Mouse (Mus musculus) MEL (cell line): ENCODE data around the gene Gtse1. TPM values are rescaled to one million over a fixed set of nuclear protein-coding genes. Genes with fewer than 3 reads are reported as not detected.

Experiments
- DNase-seq: peaks from one replicate; pipeline ENCODE4 v3.0.0; 2011; ENCODE audit warnings: low read depth, low spot score
- H3K27ac ChIP-seq: 2 replicates; pipeline ENCODE4 v1.5.1; 2012; ENCODE audit warnings: low read depth, mild to moderate bottlenecking, control low read depth, low read length, moderate library complexity; ENCODE audit not compliant: control insufficient read depth
- H3K27me3 ChIP-seq, 2 experiments: fragments of 150-350 bp in 1 of 2; sonication (generic) in 1 of 2; 2 replicates each; pipeline ENCODE4 v1.6.1; 2012; ENCODE audit warnings: low read length in 2 of 2, mild to moderate bottlenecking in 2 of 2, improper control_type of control experiment in 1 of 2, moderate library complexity in 1 of 2; ENCODE audit not compliant: insufficient read depth in 2 of 2, control insufficient read depth in 1 of 2
- H3K36me3 ChIP-seq, 2 experiments: 2 replicates each; pipeline ENCODE4 v1.6.1; 2012 to 2014; ENCODE audit warnings: low read length in 2 of 2, improper control_type of control experiment in 1 of 2, inconsistent platforms in 1 of 2, mild to moderate bottlenecking in 1 of 2; ENCODE audit not compliant: insufficient read depth in 2 of 2, control insufficient read depth in 1 of 2
- H3K4me1 ChIP-seq, 2 experiments: fragments of 150-350 bp in 1 of 2; sonication (generic) in 1 of 2; 2 replicates each; pipeline ENCODE4 v1.6.1; 2012; ENCODE audit warnings: low read length in 2 of 2, improper control_type of control experiment in 1 of 2, mild to moderate bottlenecking in 1 of 2; ENCODE audit not compliant: insufficient read depth in 2 of 2, control insufficient read depth in 1 of 2
- H3K4me3 ChIP-seq, 2 experiments: fragments of 150-350 bp in 1 of 2; sonication (generic) in 1 of 2; 2 replicates each; pipeline ENCODE4 v1.5.1; 2012; ENCODE audit warnings: low read depth in 2 of 2, low read length in 2 of 2, mild to moderate bottlenecking in 2 of 2, moderate library complexity in 2 of 2, control low read depth in 1 of 2, improper control_type of control experiment in 1 of 2; ENCODE audit not compliant: control insufficient read depth in 1 of 2, insufficient read depth in 1 of 2
- H3K79me2 ChIP-seq: 2 replicates; pipeline ENCODE4 v1.6.1; 2012; ENCODE audit warnings: mild to moderate bottlenecking, low read length, moderate library complexity; ENCODE audit not compliant: control insufficient read depth, poor library complexity, insufficient read depth
- H3K9ac ChIP-seq: 2 replicates; pipeline ENCODE4 v1.6.1; 2012; ENCODE audit warnings: low read depth, mild to moderate bottlenecking, control low read depth, low read length, moderate library complexity; ENCODE audit not compliant: control insufficient read depth, poor library complexity, severe bottlenecking
- H3K9me3 ChIP-seq: fragments of 150-350 bp; sonication (generic); replicated peaks from 2 replicates; pipeline ENCODE4 v1.6.1; 2012; ENCODE audit warnings: mild to moderate bottlenecking, low read length, improper control_type of control experiment, moderate library complexity; ENCODE audit not compliant: insufficient read depth
- BHLHE40 ChIP-seq: IDR thresholded peaks from 2 replicates; pipeline ENCODE4 v1.6.1; 2012; ENCODE audit warnings: low read depth, mild to moderate bottlenecking, inconsistent platforms, low read length, improper control_type of control experiment, borderline replicate concordance
- CHD1 ChIP-seq: IDR thresholded peaks from 2 replicates; pipeline ENCODE4 v1.6.1; 2012; ENCODE audit warnings: low read depth, mild to moderate bottlenecking, inconsistent platforms, low read length, improper control_type of control experiment
- CHD2 ChIP-seq: IDR thresholded peaks from 2 replicates; pipeline ENCODE4 v1.6.1; 2011; ENCODE audit warnings: low read length, improper control_type of control experiment
- CTCF ChIP-seq, 3 experiments: IDR thresholded peaks in 2 of 3; conservative IDR thresholded peaks in 1 of 3; 2 replicates each; pipeline ENCODE4 v1.5.1; 2011 to 2012; ENCODE audit warnings: low read length in 3 of 3, low read depth in 2 of 3, mild to moderate bottlenecking in 2 of 3, improper control_type of control experiment in 1 of 3, inconsistent platforms in 1 of 3, mixed read lengths in 1 of 3, moderate library complexity in 1 of 3; ENCODE audit not compliant: control insufficient read depth in 1 of 3, insufficient read depth in 1 of 3, poor library complexity in 1 of 3, severe bottlenecking in 1 of 3
- EP300 ChIP-seq, 2 experiments: IDR thresholded peaks; 2 replicates each; pipeline ENCODE4 v1.6.1; 2011; ENCODE audit warnings: improper control_type of control experiment in 2 of 2, low read length in 2 of 2, low read depth in 1 of 2, mild to moderate bottlenecking in 1 of 2
- ETS1 ChIP-seq: IDR thresholded peaks from 2 replicates; pipeline ENCODE4 v1.6.1; 2012; ENCODE audit warnings: low read depth, mild to moderate bottlenecking, inconsistent platforms, low read length, improper control_type of control experiment, moderate library complexity
- HCFC1 ChIP-seq: IDR thresholded peaks from 2 replicates; pipeline ENCODE4 v1.6.1; 2012; ENCODE audit warnings: low read depth, mild to moderate bottlenecking, inconsistent platforms, low read length, improper control_type of control experiment, moderate library complexity
- JUND ChIP-seq: IDR thresholded peaks from 2 replicates; pipeline ENCODE4 v1.6.1; 2011; ENCODE audit warnings: low read depth, mild to moderate bottlenecking, improper control_type of control experiment, low read length
- MAZ ChIP-seq: IDR thresholded peaks from 2 replicates; pipeline ENCODE4 v1.6.1; 2012; ENCODE audit warnings: low read depth, mild to moderate bottlenecking, inconsistent platforms, low read length, improper control_type of control experiment
- NELFE ChIP-seq: IDR thresholded peaks from 2 replicates; pipeline ENCODE4 v1.6.1; 2011; ENCODE audit warnings: low read depth, low read length, improper control_type of control experiment
- NRF1 ChIP-seq: IDR thresholded peaks from 2 replicates; pipeline ENCODE4 v1.6.1; 2014; ENCODE audit warnings: low read depth, mild to moderate bottlenecking, inconsistent platforms, low read length, improper control_type of control experiment, moderate library complexity; ENCODE audit not compliant: poor library complexity, insufficient read depth, severe bottlenecking
- RAD21 ChIP-seq: IDR thresholded peaks from 2 replicates; pipeline ENCODE4 v1.6.1; 2011; ENCODE audit warnings: mild to moderate bottlenecking, low read depth, low read length, improper control_type of control experiment
- SMC3 ChIP-seq: IDR thresholded peaks from 2 replicates; pipeline ENCODE4 v1.6.1; 2011; ENCODE audit warnings: low read depth, low read length, improper control_type of control experiment
- TAL1 ChIP-seq: IDR thresholded peaks from 2 replicates; pipeline ENCODE4 v1.6.1; 2012; ENCODE audit warnings: mild to moderate bottlenecking, inconsistent platforms, low read length, moderate library complexity, mixed read lengths
- UBTF ChIP-seq: IDR thresholded peaks from 2 replicates; pipeline ENCODE4 v1.6.1; 2012; ENCODE audit warnings: low read depth, mild to moderate bottlenecking, inconsistent platforms, low read length, improper control_type of control experiment, moderate library complexity, borderline replicate concordance; ENCODE audit not compliant: insufficient read depth
- USF1 ChIP-seq: IDR thresholded peaks from 2 replicates; pipeline ENCODE4 v1.6.1; 2014; ENCODE audit warnings: low read depth, mild to moderate bottlenecking, inconsistent platforms, low read length, improper control_type of control experiment, moderate library complexity
- ZC3H11A ChIP-seq: IDR thresholded peaks from 2 replicates; pipeline ENCODE4 v1.6.1; 2012; ENCODE audit warnings: low read depth, mild to moderate bottlenecking, inconsistent platforms, low read length, improper control_type of control experiment
- ZKSCAN1 ChIP-seq: IDR thresholded peaks from 2 replicates; pipeline ENCODE4 v1.6.1; 2012; ENCODE audit warnings: low read depth, mild to moderate bottlenecking, inconsistent platforms, low read length, improper control_type of control experiment, moderate library complexity
- polyA plus RNA-seq, 2 experiments: library from polyadenylated mRNA; stranded (reverse) in 1 of 2; unstranded in 1 of 2; fragments of >175 nt in 1 of 2; fragments of >200 nt in 1 of 2; gene quantifications; 2 replicates each; pipeline versions ENCODE4 v1.2.1 to v1.2.4; 2012; ENCODE audit warnings: low replicate concordance in 2 of 2, low read depth in 1 of 2; ENCODE audit not compliant: insufficient read length in 2 of 2, insufficient read depth in 1 of 2, missing spikeins in 1 of 2
- total RNA-seq: library from RNA; depleted of rRNA; stranded (reverse); fragments of 300-350 nt; gene quantifications from 2 replicates; pipeline ENCODE4 v1.2.3, GENCODE M21; 2012

Gene Gtse1
- total and polyA plus RNA-seq, 3 experiments, result 22.6 to 38.3 TPM; not detected in 1

- Histone ChIP-seq H3K27ac (no peak overlapping the region), H3K4me1 (peaks cover 0 to 14% of the 10 kb centered on the region in 2 experiments; a peak in 2 of 4 replicates), H3K36me3 (no peaks in the 10 kb centered on the region), H3K27me3 (no peaks in the 10 kb centered on the region), H3K9me3 (no peaks in the 10 kb centered on the region), H3K4me3 (no peak overlapping the region), H3K79me2 (no peaks in the 10 kb centered on the region), H3K9ac (no peak overlapping the region)
- TF ChIP-seq RAD21 (peak; percentile 75), NRF1 (0 out of 2 replicates have a peak, but pooled peaks have one; percentile 7), ZC3H11A (peak; percentile 87), CTCF (IDR thresholded peaks at IDR 0.05 in 2 of 3, conservative IDR thresholded peaks at IDR 0.05 in 1 of 3; ENCODE audit: control insufficient read depth in 1 of 3, insufficient read depth in 1 of 3, low read depth in 2 of 3, low read length in 3 of 3, poor library complexity in 1 of 3, severe bottlenecking in 1 of 3) (peak; percentile 65 to 74 (median 66)), SMC3 (peak; percentile 78), EP300 (IDR thresholded peaks at IDR 0.05; ENCODE audit: low read depth in 1 of 2, low read length in 2 of 2) (no peak)
- peak; percentile 82 for DNase-seq
Observed at GRCm38 (mm10) chr15:85913605-85914004, 54.1 kb downstream of the Gtse1 start.

DNA sequence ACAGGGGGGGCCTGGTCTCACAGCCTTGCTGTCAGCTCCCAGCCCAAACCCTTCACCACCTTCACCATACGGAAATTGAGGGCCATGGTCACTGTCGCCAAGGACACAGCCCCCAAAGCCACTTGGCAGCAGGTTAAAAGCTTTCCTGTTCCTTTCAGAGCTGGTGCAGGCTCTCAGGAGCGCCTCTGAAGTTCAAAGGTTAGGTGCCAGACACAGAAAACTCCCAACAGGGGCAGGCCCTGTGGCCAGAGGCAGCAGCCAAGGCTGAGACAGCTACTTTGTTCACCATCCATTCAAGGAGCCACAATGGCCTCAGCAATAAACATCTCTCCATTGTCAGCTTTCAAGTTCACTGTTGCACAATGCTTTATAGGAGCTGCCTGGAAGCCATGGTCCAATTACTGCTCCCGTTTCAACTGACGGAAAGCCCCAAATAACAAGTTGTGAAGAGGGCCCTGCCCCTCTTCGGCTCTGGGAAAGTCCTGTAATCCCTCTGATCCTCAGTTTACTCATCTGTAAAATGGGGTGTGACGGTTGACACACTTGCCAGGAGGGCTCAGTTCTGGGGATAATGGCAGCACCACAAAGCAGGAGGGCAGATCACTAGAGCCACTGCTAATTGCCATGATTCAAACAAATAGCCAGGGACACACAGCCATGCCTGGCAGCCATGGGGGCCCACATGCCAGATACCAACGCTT, 59.8 kb downstream of the Gtse1 start:
- no peak for DNase-seq
- no peak overlapping the region for H3K4me3 ChIP-seq
- no peak for TF ChIP-seq UBTF
- TF ChIP-seq NELFE, result no peak
- TF ChIP-seq MAZ, result no peak
- TF ChIP-seq CTCF (IDR thresholded peaks at IDR 0.05 in 2 of 3, conservative IDR thresholded peaks at IDR 0.05 in 1 of 3; ENCODE audit: control insufficient read depth in 1 of 3, insufficient read depth in 1 of 3, low read depth in 2 of 3, low read length in 3 of 3, poor library complexity in 1 of 3, severe bottlenecking in 1 of 3), result no peak
- TF ChIP-seq BHLHE40, result no peak
- TF ChIP-seq USF1, result no peak
- TF ChIP-seq ZC3H11A, result no peak
- TF ChIP-seq SMC3, result no peak
- no peak for TF ChIP-seq RAD21
- TF ChIP-seq HCFC1, result no peak
- TF ChIP-seq CHD2, result no peak
- no peak for TF ChIP-seq ETS1
- no peak for TF ChIP-seq JUND
- no peak for TF ChIP-seq ZKSCAN1
- no peak for TF ChIP-seq CHD1
- TF ChIP-seq TAL1, result no peak
- TF ChIP-seq, all 39 proteins: peak for 0
- Histone ChIP-seq H3K27me3 (no peaks in the 10 kb centered on the region; a peak in 1 of 4 replicates), H3K9ac (no peak overlapping the region), H3K79me2 (no peaks in the 10 kb centered on the region), H3K36me3 (no peaks in the 10 kb centered on the region), H3K9me3 (no peaks in the 10 kb centered on the region), H3K4me1 (no peaks in the 10 kb centered on the region), H3K27ac (no peak overlapping the region)
